Mouse (Mus musculus) intestine, postnatal 0 days (tissue): ENCODE data around the gene Kank4. TPM values are rescaled to one million over a fixed set of nuclear protein-coding genes. Genes with fewer than 3 reads are reported as not detected.
A peak's percentile ranks its signal among the peaks of the same experiment; 100 is the strongest.

Experiments used
- ATAC-seq: fragments of 200-750 bp; cut with Nextera tagmentation; 2 replicates; pipeline ENCODE4 v1.8.0; 2017; ENCODE audit warnings: mild to moderate bottlenecking, moderate TSS enrichment, moderate library complexity
- H3K27ac ChIP-seq: fragments of 300-500 bp; sonication (generic); 2 replicates; pipeline ENCODE4 v1.5.1; 2014; ENCODE audit warnings: mild to moderate bottlenecking, low read depth, low read length, moderate library complexity
- H3K27me3 ChIP-seq: fragments of 300-500 bp; sonication (generic); replicated peaks from 2 replicates; pipeline ENCODE4 v1.6.1; 2014; ENCODE audit warnings: low read length, mixed read lengths; ENCODE audit not compliant: control insufficient read depth, insufficient read depth
- H3K36me3 ChIP-seq: fragments of 300-500 bp; sonication (generic); 2 replicates; pipeline ENCODE4 v1.6.1; 2014; ENCODE audit warnings: mild to moderate bottlenecking, moderate library complexity; ENCODE audit not compliant: control insufficient read depth, insufficient read depth
- H3K4me1 ChIP-seq: fragments of 300-500 bp; sonication (generic); replicated peaks from 2 replicates; pipeline ENCODE4 v1.6.1; 2014; ENCODE audit warnings: antibody characterized with exemption, low read length, mixed read lengths; ENCODE audit not compliant: control insufficient read depth, insufficient read depth
- H3K4me2 ChIP-seq: fragments of 300-500 bp; sonication (generic); replicated peaks from 2 replicates; pipeline ENCODE4 v1.6.1; 2014; ENCODE audit warnings: low read depth, mild to moderate bottlenecking, moderate library complexity
- H3K4me3 ChIP-seq: fragments of 300-500 bp; sonication (generic); 2 replicates; pipeline ENCODE4 v1.5.1; 2014; ENCODE audit warnings: low read depth, low read length
- H3K9ac ChIP-seq: fragments of 300-500 bp; sonication (generic); 2 replicates; pipeline ENCODE4 v1.6.1; 2014; ENCODE audit warnings: mild to moderate bottlenecking, low read depth, low read length
- H3K9me3 ChIP-seq: fragments of 300-500 bp; sonication (generic); 2 replicates; pipeline ENCODE4 v1.6.1; 2016; ENCODE audit warnings: mixed run types; ENCODE audit not compliant: control insufficient read depth
- CTCF ChIP-seq: sonication (generic); IDR thresholded peaks from 2 replicates; pipeline ENCODE4 v1.5.1; 2016; ENCODE audit warnings: low read depth, mild to moderate bottlenecking, control low read depth, antibody characterized with exemption, moderate library complexity
- WGBS: fragments of 180-500 bp; shearing (Covaris S2); extraction: QIAGEN DNeasy Blood & Tissue Kit; methylation state at CpG from one replicate; pipeline ENCODE4 v1.1.7; 2014; 5-methylcytosine and 5-hydroxymethylcytosine counted together
- polyA plus RNA-seq: library from polyadenylated mRNA; unstranded; fragments of >200 nt; fragmentation: Nextera tagmentation; extraction: Ambion mirVana; gene quantifications from 2 replicates; pipeline ENCODE4 v1.2.1, GENCODE M21; 2015

The Kank4 gene
- 0.31 and 0.34 TPM in 2 replicates for polyA plus RNA-seq

DNA sequence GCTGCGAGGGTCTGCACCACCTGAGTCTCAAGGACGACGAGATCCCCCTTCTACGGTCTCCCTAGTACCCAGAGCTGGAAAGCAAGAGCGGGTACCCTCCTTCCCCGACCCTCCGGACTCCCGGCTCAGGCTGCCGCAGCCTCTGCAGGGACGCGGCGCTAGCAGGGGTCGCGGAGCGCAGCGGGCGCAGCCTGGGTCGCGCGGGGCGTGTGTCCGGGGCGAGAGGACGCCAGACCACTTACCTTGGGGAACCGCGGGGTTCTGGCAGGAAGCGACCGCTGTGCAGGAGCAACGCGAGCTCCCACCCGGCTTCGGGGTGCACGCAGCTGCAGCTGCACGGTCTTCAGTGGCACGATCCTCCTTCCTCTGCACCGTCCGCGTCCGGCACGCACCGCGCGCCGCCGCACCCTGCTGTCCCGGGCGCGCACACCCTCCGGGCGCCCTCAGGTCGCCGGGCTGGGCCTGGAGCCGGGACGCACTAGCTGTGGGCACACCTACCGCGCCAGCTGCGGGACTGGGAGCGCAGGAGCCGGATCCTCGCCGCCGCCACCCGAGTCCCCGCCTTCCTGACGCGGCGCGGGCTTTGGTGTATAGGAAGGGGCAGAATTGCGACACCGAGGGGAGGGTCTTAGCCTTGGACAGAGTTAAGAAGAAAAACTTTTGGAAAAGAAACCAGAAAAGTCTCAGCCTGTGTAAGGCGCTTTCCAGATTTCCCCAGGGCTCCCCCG, at the start of gene Kank4:
Gene Kank4 (minus strand): TSS at position 354 of the 728 bp plus-strand sequence.
- H3K27me3 ChIP-seq: peaks cover 14% of the 10 kb centered on the region
- H3K9ac ChIP-seq: peak within 1 kb of the TSS; percentile 40
- 0 out of 2 replicates have a peak, but pooled peaks have one; percentile 8 for TF ChIP-seq CTCF
- peak within 1 kb of the TSS; percentile 71 for H3K4me3 ChIP-seq
- H3K4me1 ChIP-seq: no peaks in the 10 kb centered on the region
- H3K9me3 ChIP-seq: no peaks in the 10 kb centered on the region
- peak; percentile 72 for ATAC-seq
- under 1% methylated on average over 71 of the region's 72 CpGs for WGBS
- H3K36me3 ChIP-seq: no peaks in the 10 kb centered on the region
- H3K27ac ChIP-seq: no peak within 1 kb of the TSS
- peak within 1 kb of the TSS; percentile 99 for H3K4me2 ChIP-seq

DNA sequence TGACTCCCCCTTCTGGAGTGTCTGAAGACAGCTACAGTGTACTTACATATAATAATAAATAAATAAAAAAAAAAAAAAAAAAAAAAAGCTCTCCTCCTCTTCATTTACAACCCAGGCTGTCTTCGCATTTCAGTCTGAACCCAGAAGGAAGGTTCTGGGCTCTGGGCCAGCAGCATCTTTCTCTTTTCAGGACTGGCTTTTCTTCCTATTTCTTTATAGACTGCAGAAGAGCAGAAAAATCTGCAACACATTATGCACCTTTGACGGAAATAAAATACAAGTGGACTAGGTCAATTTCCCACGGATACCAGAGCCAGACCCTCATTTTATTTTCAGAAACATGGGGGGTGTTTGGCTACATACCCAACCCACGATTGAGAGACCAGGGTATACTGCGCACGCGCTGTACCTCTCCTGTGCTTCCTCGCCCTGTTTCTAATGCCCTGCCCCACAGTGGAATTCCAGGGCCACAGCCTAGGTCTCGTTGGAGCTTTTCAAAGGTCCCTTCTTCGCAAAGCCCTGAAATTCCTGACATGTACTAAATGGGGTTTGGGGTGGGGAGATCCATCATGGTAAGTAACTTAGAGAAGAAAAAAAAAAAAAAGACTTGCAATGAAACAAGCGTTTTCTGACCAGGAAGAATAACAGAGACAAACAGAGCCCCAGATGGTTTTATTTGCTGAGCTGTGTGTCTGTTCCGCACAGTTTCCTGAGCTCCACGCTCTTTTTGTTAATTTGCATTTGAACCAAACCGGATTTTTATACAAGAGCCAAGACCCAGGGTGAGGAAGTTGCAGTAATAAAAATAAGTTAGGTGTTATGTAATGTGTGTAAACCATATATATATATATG, 48.3 kb upstream of the Kank4 start:
- no peaks in the 10 kb centered on the region for H3K36me3 ChIP-seq
- no peaks in the 10 kb centered on the region for H3K9me3 ChIP-seq
- no peak overlapping the region for H3K4me3 ChIP-seq
- no peaks in the 10 kb centered on the region for H3K27me3 ChIP-seq
- no peak overlapping the region for H3K27ac ChIP-seq
- no peaks in the 10 kb centered on the region for H3K4me1 ChIP-seq
- no peak overlapping the region for H3K9ac ChIP-seq
- TF ChIP-seq CTCF: no peak
- no peak for ATAC-seq
- H3K4me2 ChIP-seq: no peak overlapping the region
- 71% methylated on average over 14 of the region's 14 CpGs for WGBS

DNA sequence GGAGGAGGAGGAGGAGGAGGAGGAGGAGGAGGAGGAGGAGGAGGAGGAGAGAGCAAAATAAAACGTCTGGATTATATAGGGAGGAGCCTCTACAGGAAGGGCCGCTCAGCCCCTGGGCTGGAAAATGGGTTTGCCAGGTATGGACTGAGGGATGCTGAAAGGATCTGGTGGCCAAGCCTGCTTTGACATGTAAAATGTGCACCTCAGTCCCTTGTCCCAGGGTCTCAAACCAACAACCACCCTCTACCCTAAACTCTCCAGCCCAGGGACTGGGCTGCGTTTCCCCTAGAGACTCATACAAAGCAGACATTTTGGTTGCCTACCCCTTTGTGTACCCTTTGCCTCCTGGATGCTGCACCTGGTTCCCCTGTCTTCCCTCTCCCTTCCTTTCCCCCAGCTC, 47.2 kb upstream of the Kank4 start:
- no peak for TF ChIP-seq CTCF
- Histone ChIP-seq H3K36me3 (no peaks in the 10 kb centered on the region), H3K27ac (no peak overlapping the region), H3K4me3 (no peak overlapping the region), H3K9me3 (0 out of 2 replicates have a peak, but pooled peaks cover 5% of the 10 kb centered on the region), H3K9ac (no peak overlapping the region), H3K4me2 (no peak overlapping the region), H3K4me1 (no peaks in the 10 kb centered on the region), H3K27me3 (no peaks in the 10 kb centered on the region)
- 74% methylated on average over 3 of the region's 3 CpGs for WGBS
- ATAC-seq: no peak

DNA sequence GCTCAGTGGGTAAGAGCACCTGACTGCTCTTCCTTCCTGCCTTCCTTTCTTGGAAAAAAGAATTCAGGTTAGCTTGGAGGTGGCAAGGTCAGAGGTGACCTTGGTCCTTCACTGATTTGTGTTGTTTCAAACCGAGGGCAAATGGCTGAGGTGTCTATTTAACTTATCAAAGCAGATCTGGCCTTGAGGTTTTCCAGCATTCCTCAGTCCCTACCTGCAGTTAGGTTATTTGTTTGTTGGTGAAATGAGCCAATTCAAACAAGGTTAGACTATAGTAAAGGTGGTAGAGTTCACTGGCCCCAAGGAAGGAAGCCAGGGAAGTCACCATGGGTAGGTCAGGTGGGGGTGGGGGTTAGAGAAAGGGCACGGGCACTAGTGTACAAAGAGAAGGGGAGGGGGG, 46.8 kb upstream of the Kank4 start:
- Histone ChIP-seq H3K27me3 (no peaks in the 10 kb centered on the region), H3K4me3 (no peak overlapping the region), H3K9me3 (0 out of 2 replicates have a peak, but pooled peaks cover 6% of the 10 kb centered on the region), H3K27ac (no peak overlapping the region), H3K9ac (no peak overlapping the region), H3K36me3 (no peaks in the 10 kb centered on the region), H3K4me1 (no peaks in the 10 kb centered on the region), H3K4me2 (no peak overlapping the region)
- no peak for ATAC-seq
- WGBS: 20% methylated on average over 1 of the region's 2 CpGs
- no peak for TF ChIP-seq CTCF

DNA sequence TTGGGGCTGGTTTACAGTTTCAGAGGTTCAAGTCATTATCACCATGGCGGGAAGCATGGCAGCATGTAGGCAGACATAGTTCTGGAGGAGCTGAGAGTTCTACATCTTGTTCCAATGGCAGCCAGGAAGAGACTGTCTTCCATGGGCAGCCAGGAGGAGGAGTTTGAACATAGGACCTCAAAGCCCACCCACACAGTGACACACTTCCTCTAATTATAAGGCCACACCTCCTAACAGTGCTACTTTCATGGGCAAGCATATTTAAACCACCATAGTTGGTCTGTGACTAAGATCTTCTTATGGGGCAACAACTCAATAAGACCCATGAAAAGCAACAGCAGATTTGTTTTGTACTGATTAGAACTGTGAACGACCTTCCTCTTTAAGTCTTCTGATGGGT, 46.1 kb upstream of the Kank4 start:
- H3K9ac ChIP-seq: no peak overlapping the region
- no peak overlapping the region for H3K4me3 ChIP-seq
- H3K36me3 ChIP-seq: no peaks in the 10 kb centered on the region
- H3K4me2 ChIP-seq: no peak overlapping the region
- 83% methylated on average over 2 of the region's 2 CpGs for WGBS
- H3K27me3 ChIP-seq: no peaks in the 10 kb centered on the region
- H3K9me3 ChIP-seq: 0 out of 2 replicates have a peak, but pooled peaks cover 6% of the 10 kb centered on the region
- no peak for TF ChIP-seq CTCF
- no peaks in the 10 kb centered on the region for H3K4me1 ChIP-seq
- ATAC-seq: no peak
- H3K27ac ChIP-seq: no peak overlapping the region

DNA sequence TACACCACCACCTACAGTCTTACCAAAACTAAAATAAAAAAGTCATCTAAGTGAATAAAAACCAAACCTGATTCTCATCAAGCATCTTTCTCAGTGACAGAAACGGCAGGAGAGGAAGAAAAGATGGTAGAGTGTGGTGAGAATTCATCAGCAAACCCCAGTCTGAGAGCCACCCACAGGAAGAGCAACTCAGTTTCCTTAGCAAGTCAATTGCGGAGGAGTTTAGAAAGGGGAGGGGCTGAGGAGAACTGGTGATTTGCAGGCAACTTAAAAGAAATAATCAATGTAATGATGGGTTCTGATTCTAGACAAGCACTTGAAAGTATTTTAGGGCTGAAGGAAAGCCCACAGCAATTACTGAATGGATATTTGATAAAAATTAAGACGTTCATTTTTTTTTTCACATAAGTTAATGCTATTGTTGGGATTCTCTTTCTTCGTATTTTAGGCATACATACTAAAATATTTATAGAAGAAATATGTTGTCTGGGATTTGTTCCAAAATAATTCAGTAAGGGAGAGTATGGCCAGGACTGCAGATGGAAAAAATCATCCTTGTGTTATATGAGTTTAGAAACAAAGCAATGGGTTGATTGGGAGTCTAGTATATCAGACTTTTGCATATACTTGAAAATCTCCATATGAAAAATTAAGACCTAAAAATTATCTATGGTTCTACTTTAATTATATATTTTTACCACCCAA, 41.0 kb upstream of the Kank4 start:
- Histone ChIP-seq H3K36me3 (no peaks in the 10 kb centered on the region), H3K27ac (no peak overlapping the region), H3K9ac (no peak overlapping the region), H3K9me3 (0 out of 2 replicates have a peak, but pooled peaks cover 6% of the 10 kb centered on the region), H3K4me3 (no peak overlapping the region), H3K4me1 (no peaks in the 10 kb centered on the region), H3K27me3 (no peaks in the 10 kb centered on the region), H3K4me2 (no peak overlapping the region)
- ATAC-seq: no peak
- WGBS: 58% methylated on average over 4 of the region's 4 CpGs
- TF ChIP-seq CTCF: no peak
